Mouse (Mus musculus) liver, embryonic 14.5 days (tissue): ENCODE measurements around the gene Pla2g12b.

Experiments used
- CTCF ChIP-seq: IDR thresholded peaks from 2 replicates; pipeline ENCODE4 v1.5.1; 2016; ENCODE audit warnings: antibody characterized with exemption, low read depth, control low read depth
- EP300 ChIP-seq: IDR thresholded peaks from 2 replicates; pipeline ENCODE4 v1.6.1; 2016; ENCODE audit warnings: antibody characterized with exemption, low read depth

- no peak for TF ChIP-seq CTCF
- no peak for TF ChIP-seq EP300
These were observed 43.5 kb downstream of the Pla2g12b start for GRCm38 (mm10) chr10:59446911-59447437.
